Mouse (Mus musculus): ENCODE results near the gene Vil1.

The Vil1 gene

GRCm38 (mm10) chr1:74411753-74412325, 2.7 kb downstream of the Vil1 start:
- DNase-seq (ENCODE audit: low read depth in 1 of 2, low spot score in 2 of 2) = no peak

GRCm38 (mm10) chr1:74412711-74413110, 3.5 kb downstream of the Vil1 start:
- DNase-seq (ENCODE audit: low read depth in 1 of 2, low spot score in 2 of 2) = no peak

GRCm38 (mm10) chr1:74415143-74415542, 6.0 kb downstream of the Vil1 start:
- DNase-seq (ENCODE audit: low read depth in 1 of 2, low spot score in 2 of 2) = no peak

GRCm38 (mm10) chr1:74418747-74419439, 9.7 kb downstream of the Vil1 start:
- DNase-seq (ENCODE audit: low read depth in 1 of 2, low spot score in 2 of 2) = no peak

- DNase-seq (ENCODE audit: low read depth in 1 of 2, low spot score in 2 of 2) = no peak
Measured at GRCm38 (mm10) chr1:74419440-74419794, 10.2 kb downstream of the Vil1 start.

- no peak for DNase-seq (ENCODE audit: low read depth in 1 of 2, low spot score in 2 of 2)
Measured at GRCm38 (mm10) chr1:74423147-74423546, 14.0 kb downstream of the Vil1 start.

GRCm38 (mm10) chr1:74425845-74426244, 16.7 kb downstream of the Vil1 start:
- no peak for DNase-seq (ENCODE audit: low read depth in 1 of 2, low spot score in 2 of 2)

- DNase-seq (ENCODE audit: low read depth in 1 of 2, low spot score in 2 of 2) = no peak
Measured at GRCm38 (mm10) chr1:74433220-74433619, 24.0 kb downstream of the Vil1 start.

GRCm38 (mm10) chr1:74434596-74434995, 25.4 kb downstream of the Vil1 start:
- DNase-seq (ENCODE audit: low read depth in 1 of 2, low spot score in 2 of 2) = peak; percentile 43 to 49

- DNase-seq (ENCODE audit: low read depth in 1 of 2, low spot score in 2 of 2) = peak in 1 of 2 experiments; percentile 26
Measured at GRCm38 (mm10) chr1:74435563-74435962, 26.4 kb downstream of the Vil1 start.

GRCm38 (mm10) chr1:74437702-74438427, 28.7 kb downstream of the Vil1 start:
- DNase-seq (ENCODE audit: low read depth in 1 of 2, low spot score in 2 of 2) = no peak

- no peak for DNase-seq (ENCODE audit: low read depth in 1 of 2, low spot score in 2 of 2)
Measured at GRCm38 (mm10) chr1:74439166-74439876, 30.1 kb downstream of the Vil1 start.

GRCm38 (mm10) chr1:74444538-74444937, 35.4 kb downstream of the Vil1 start:
- DNase-seq (ENCODE audit: low read depth in 1 of 2, low spot score in 2 of 2) = no peak

- DNase-seq (ENCODE audit: low read depth in 1 of 2, low spot score in 2 of 2) = no peak
Measured at GRCm38 (mm10) chr1:74452611-74453045, 43.5 kb downstream of the Vil1 start.

GRCm38 (mm10) chr1:74460273-74460672, 51.1 kb downstream of the Vil1 start:
- DNase-seq (ENCODE audit: low read depth in 1 of 2, low spot score in 2 of 2) = no peak

Data from monocyte, adult 2 months (primary cell).